ENCODE assay signal across 8 mouse cellular contexts in genomic region chr3:69125891-69126508, GRCm38 (mm10). TPM values are rescaled to one million over a fixed set of nuclear protein-coding genes. Genes with fewer than 3 reads are reported as not detected.
DNase-seq lines count a peak whose midpoint lies in the region; ATAC-seq lines count a peak whose summit lies in the region.

No protein-coding gene starts in this region.

- H3K36me3 ChIP-seq in heart, embryonic 13.5 days: no peaks in the 10 kb centered on the region

- peaks cover 31% of the 10 kb centered on the region for H3K4me1 ChIP-seq in heart, embryonic 13.5 days

- under 1% methylated on average over 35 of the region's 35 CpGs for WGBS in heart, embryonic 13.5 days

- peak; percentile 71 for DNase-seq in CD4-positive helper T cell, adult 2 months (ENCODE audit: low read depth, low spot score)
- DNase-seq in NIH3T3 (ENCODE audit: low read depth): peak; percentile 64
- peak; percentile 63 for DNase-seq in embryo, embryonic 10 days (ENCODE audit: low spot score)
- peak; percentile 16 to 55 for DNase-seq in kidney, postnatal 36 days
- peak; percentile 31 for DNase-seq in lung, postnatal 10 days
- peak; percentile 27 for DNase-seq in retina, postnatal 7 days (ENCODE audit: low read depth, low spot score)
- DNase-seq in gastrocnemius, postnatal 25 days: no peak

- peak overlapping the region; percentile 94 for H3K4me3 ChIP-seq in heart, embryonic 13.5 days

- H3K9ac ChIP-seq in heart, embryonic 13.5 days: peak overlapping the region; percentile 98

- peak overlapping the region; percentile 84 for H3K4me2 ChIP-seq in heart, embryonic 13.5 days

- no peaks in the 10 kb centered on the region for H3K27me3 ChIP-seq in heart, embryonic 13.5 days (replicated peaks)

- peak overlapping the region; percentile 97 for H3K27ac ChIP-seq in heart, embryonic 13.5 days (replicated peaks)

- no peak for ATAC-seq in heart, embryonic 13.5 days (ENCODE audit: extremely low read depth, insufficient number of reproducible peaks, low FRiP score, low TSS enrichment)

- no peaks in the 10 kb centered on the region for H3K9me3 ChIP-seq in heart, embryonic 13.5 days

RNA-seq across cellular contexts. Expression of gene Kpna4, which starts 0.9 kb away (rescaled TPM):
- 21.0 and 24.1 TPM in 2 replicates for polyA plus RNA-seq in heart, embryonic 13.5 days (2015; fragmentation: Nextera tagmentation; extraction: Ambion mirVana)
- 10 to 100 TPM; 87.8 to 92.6 TPM for total RNA-seq in gastrocnemius, postnatal 25 days (2021)
